Mouse (Mus musculus) right cerebral cortex, adult 18-20 months (tissue): ENCODE measurements at regions not wholly inside any gene's neighbourhood (a gene's known extent, or its start where the extent isn't known, plus 50 kb on each side); places are given as distances from the start of the nearest gene placed in this dataset.
"Not testable (repeated sequence)": the region's sequence is repeated elsewhere in the genome, so short reads cannot be mapped to it uniquely, and the experiment has no call there.

Experiments
- DNase-seq: peaks from one replicate; pipeline ENCODE4 v3.0.0; 2022; ENCODE audit warnings: mixed read lengths

GRCm38 (mm10) chr3:8310379-8311128, 1299.3 kb downstream of the Zfp704 start:
- DNase-seq: no peak

DNA sequence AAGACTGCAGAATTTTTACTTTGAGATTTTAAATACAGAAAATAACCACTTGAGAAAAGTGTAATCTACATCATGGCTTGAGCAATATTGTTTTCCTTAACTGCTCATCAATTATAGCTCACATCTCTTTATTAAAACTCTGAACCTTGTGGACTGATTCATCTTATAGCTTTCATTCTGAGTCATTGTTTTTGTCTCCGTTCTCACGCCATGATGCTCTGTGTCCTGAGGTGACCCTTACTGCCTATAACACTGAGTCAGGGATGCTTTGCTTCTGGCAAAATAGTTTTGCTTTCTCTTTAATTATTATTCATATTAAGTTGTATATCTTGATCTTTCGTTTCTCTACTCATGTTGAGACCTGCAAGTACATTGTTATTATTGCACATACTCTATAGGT, 1302.6 kb downstream of the Zfp704 start:
- DNase-seq: no peak

- DNase-seq: no peak
These were observed 1305.1 kb downstream of the Zfp704 start for GRCm38 (mm10) chr3:8304784-8305183.

- peak; percentile 66 for DNase-seq
These were observed 1316.8 kb downstream of the Zfp704 start for GRCm38 (mm10) chr3:8293036-8293435.

GRCm38 (mm10) chr3:8289558-8289957, 1320.3 kb downstream of the Zfp704 start:
- no peak for DNase-seq

DNA sequence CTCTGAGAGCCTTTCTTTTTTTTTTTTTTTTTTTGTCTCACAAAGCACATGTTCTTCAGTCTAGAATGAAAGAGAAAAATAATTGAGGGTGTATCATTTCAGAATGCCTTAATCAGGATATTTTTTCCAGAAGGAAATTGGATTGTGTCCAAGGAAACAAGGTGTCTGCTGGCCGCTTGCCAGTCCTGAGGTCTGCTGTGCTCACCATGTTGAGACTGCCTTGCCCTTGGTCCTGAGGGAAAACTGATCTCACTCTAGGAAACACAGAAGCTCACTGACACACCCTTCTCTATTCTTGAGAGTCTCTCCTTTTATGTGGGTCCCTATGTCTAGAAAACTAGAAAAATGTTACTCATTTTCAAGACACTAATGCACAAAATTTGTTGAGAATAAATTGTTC, 1321.4 kb downstream of the Zfp704 start:
- no peak for DNase-seq

GRCm38 (mm10) chr3:8284655-8285428, 1325.0 kb downstream of the Zfp704 start:
- no peak for DNase-seq

GRCm38 (mm10) chr3:8282411-8282810, 1327.5 kb downstream of the Zfp704 start:
- DNase-seq: no peak

- DNase-seq: no peak
These were observed 1333.2 kb downstream of the Zfp704 start for GRCm38 (mm10) chr3:8276661-8277060.

DNA sequence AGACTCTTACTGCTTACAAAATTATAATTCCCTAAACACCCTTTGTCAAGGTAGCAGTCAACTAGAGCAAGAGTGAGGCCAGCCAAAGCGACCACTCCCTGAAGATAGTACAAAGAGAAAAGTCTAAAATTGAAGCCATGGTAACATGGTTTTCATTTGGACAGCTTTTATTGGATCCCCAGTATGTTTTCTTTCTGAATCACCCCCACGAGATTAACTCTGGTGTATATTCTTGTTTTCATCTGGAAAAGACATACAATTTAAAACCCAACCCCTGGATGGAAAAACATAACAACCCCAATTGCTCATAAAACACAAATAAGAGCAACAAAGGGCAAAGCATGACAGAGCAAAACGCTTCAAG, 1339.0 kb downstream of the Zfp704 start:
- DNase-seq: no peak

- no peak for DNase-seq
These were observed 1339.6 kb downstream of the Zfp704 start for GRCm38 (mm10) chr3:8270009-8270934.

DNA sequence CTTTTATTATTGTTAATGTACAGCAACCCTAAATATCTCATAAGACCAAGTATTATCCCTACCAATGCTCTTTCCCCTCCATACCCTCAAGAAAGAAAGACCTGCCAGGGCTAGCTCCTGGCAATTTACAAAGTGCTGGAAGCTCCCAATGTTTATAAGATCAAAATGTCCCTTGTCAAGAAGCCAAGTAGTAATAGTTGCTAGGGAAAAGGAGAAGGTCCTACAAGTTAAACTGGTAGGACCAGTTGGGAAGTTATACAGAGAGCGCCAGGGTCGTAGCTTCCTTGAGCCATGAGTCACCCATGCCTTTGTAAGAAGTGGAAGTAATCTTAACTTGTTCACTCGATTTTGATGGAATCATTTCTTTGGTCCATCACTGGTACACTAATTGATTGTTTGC, 1344.1 kb downstream of the Zfp704 start:
- DNase-seq: no peak

DNA sequence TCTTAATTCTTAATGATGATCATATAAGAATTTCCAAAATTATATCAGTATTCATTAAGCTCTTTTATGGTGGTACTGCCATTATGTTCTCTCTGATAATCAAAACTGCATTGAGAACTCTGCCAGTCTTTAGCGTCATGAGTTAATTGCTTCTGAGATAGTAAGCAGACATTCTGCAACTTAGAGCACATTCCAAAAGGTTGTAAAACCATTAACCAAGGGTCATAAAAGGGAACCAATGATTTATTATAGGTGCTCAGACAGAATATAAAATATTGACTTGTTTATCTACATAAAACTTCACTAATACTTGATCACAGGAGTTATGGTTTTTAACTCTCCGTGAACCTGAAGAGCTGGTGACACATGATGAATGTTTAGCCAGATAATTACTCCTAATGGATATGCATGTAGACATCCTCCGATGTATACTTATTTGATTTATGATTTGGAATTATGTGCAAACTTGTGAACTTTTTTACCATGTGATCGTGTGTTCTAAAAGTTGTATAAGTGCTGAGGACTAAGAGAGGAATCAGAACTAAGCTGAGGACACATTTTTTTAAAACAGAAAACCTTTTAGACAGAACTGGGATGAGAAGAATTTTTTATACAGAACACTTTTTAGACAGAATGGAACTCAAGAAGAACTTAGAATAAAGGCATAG, 1345.4 kb downstream of the Zfp704 start:
- DNase-seq: no peak

- no peak for DNase-seq
These were observed 1352.6 kb downstream of the Zfp704 start for GRCm38 (mm10) chr3:8257293-8257692.

DNA sequence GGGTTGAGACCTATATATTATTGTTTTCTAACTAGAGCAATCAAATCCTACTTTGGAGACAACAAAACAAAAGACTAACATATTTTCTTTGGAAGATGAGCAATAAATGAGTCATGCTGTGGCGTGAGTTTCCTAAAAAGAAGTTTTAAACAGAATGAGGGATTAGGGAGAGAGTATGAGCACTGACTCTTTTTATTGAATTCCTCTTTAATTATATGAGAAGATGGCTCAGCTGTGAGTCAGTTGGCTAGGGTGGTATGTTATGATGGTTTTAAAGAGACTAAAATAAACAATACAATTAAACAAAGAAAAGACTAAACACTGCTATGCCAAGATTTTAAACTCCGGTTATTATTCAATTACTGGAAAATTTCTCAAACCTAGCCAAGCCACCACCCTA, 1357.6 kb downstream of the Zfp704 start:
- no peak for DNase-seq

DNA sequence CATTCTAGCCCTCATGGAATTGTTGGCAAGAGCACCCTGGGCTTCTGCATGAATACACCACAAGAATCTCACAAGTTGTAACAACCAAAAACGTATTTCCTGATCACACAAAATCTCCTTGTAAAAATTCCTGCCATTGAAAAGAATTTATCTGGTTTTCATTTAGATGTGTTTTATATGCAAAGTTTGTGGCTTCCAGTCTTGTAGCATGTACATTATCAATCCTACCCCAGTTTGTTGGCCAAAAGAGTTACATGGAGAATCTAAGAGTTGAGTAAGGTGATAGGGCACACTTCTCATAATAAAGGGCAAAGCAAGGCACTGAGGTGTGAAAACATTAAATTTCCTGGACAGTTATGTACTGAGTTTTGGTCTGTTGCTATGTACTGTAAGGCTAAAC, 1361.0 kb downstream of the Zfp704 start:
- DNase-seq: no peak

DNA sequence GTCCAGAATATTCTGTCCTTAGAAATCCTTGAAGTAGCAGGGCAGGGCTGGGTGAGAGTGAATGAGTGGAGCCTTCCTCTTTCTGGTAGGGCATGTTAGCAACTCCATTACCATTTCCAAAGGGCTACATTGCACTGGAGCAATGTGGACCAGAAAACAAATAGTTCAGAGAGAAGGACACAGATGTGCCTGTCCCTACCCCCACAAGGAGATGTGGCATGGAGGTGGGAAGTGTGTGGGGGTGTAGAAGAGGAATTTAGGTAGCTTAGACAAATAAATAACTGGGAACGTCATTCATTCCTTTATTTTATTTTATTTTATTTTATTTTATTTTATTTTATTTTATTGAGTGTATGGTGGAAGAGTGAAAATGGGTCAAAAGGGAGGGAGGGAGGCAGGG, 1364.1 kb downstream of the Zfp704 start:
- peak; percentile 50 for DNase-seq

DNA sequence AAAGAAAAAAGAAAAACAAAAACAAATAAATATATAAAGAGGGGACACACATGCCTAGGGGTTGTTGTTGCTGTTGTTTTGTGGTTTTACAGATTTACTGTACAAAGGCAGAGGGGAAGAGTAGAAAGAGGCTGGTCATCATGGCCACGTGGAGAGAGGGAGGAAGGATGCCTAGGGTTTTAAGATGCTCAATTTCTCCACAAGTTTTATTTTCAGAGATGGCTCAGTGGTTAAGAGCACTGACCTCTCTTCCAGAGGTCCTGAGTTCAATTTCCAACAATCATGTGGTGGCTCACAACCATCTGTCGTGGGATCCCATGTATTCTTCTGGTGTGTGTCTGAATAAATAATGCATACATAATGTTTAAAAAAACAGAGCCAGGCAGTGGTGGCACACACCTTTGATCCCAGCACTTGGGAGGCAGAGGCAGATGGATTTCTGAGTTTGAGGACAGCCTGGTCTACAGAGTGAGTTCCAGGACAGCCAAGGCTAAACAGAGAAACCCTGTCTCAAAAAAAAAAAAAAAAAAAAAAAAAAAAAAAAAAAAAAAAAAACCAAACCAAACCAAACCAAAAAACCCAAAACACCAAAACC, 1364.6 kb downstream of the Zfp704 start:
- peak; percentile 9 for DNase-seq

DNA sequence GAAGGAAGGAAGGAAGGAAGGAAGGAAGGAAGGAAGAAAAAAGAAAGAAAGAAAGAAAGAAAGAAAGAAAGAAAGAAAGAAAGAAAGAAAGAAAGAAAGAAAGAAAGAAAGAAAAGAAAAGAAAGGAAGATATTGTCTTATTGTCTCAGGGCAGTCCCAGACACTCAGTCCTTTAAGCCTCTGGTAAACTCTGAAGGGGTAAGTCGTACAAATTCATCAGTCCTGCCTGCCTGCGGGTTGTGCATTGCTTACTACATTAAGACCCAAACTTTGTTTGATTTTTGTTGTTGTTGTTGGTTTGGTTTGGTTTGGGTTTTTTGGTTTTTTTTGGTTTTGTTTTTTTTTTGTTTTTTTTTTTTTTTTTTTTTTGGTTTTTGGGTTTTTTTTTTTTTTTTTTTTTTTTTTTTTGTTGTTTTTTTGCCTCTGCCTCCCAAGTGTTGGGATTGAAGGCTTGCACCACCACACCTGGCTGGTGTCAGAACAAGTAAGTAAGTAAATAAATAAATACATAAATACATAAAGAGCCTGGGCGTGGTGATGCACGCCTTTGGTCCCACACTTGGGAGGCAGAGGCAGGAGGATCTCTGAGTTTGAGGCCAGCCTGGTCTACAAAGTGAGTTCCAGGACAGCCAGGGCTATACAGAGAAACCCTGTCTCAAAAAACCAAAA, 1365.2 kb downstream of the Zfp704 start:
- not testable (repeated sequence) for DNase-seq

GRCm38 (mm10) chr3:8206623-8207404, 1403.1 kb downstream of the Zfp704 start:
- no peak for DNase-seq

DNA sequence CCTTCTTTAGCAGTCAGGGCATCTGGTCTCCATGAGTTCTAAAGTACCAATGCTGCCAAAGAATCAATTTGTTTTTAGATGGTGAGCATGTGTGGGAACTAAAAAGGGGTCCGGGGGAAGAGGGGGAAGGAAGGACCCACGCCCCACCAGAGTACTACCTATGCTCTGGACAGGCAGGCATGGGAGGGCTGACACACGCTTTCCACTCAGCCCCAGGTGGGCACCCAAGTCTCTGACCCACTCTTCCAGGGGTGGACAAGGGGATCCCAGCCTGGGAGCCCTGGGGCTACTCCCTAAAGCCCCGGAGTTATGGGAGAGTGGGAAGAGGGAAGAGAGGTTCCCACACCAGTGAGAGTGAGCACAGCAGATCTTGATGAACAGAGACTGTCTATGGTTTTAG, 1446.9 kb downstream of the Zfp704 start:
- DNase-seq: no peak
